Mouse (Mus musculus) mesoderm, embryonic 11.5 days (tissue): Measurements from ENCODE around the gene Paqr8.
"Not testable (repeated sequence)": the region's sequence is repeated elsewhere in the genome, so short reads cannot be mapped to it uniquely, and the experiment has no call there.

Experiments used
- DNase-seq: peaks from one replicate; pipeline ENCODE4 v3.0.0-alpha.2; 2012; ENCODE audit warnings: low read depth, low spot score

Gene Paqr8

GRCm38 (mm10) chr1:20912115-20912514, 21.7 kb downstream of the Paqr8 start:
- DNase-seq, result no peak

- no peak for DNase-seq
Observed at GRCm38 (mm10) chr1:20912527-20913171, 22.2 kb downstream of the Paqr8 start.

GRCm38 (mm10) chr1:20914769-20915168, 24.4 kb downstream of the Paqr8 start:
- DNase-seq, result no peak

DNA sequence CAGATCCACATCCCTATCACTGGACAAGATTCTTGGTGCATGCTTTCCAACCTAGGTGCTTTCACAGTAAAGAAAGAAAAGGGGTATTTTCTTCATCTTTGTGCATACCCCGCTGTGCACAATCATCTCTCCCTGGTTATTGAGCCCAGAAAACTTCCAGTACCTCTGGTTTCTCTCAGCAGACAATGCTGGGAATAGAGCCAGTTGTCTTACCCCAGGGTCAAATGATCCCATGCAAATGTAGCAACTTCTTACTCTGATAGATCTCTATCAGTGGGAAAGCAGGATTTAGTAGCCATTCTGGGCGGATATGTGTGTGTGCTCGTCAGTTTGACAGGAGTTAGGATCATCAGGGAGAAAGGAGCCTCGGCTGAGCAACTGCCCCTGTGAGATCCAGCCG, 25.2 kb downstream of the Paqr8 start:
- no peak for DNase-seq

DNA sequence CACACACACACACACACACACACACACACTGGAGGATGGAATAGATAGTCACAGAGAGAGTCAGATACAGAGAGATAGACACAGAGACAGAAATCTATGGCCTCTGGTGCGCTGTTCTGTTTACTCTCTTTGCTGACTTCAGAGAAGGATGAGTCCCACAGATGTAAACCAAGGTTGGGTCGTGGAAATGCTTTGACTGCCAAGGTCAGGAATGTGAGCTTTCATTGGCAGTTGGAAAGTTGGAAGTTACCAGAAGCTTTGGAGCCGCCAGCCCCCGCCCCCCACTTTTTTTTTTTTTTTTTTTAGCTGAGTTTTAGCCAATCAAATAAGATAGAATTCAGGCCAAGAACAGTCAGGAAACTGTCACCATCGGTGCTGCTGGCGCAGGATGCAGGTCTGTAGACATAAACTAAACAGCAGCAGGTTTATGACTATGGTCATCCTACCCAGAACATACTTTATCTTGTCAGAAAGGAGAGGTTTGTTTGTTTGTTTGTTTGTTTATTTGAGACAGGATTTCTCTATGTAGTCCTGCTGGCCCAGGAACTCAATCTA, 27.2 kb downstream of the Paqr8 start:
- DNase-seq, result no peak

DNA sequence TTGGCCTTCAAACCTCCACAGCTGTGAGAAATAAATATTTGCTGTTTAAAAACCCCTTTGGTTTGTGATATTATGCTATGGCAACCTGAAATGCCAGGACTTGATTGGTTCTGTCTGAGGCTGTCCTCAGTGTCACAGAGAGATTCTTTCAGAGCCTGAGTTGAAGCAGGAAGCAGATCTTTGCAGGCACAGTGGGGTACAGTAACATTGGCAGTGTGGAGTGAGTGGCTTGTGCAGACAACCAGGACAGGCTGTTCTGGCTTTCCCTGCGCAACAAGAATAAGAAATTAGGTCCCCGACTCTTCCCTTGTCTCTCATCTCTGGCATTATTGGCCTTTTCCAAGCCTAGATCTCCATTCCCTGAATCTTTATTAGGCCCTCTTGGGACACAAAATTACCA, 29.3 kb downstream of the Paqr8 start:
- DNase-seq, result no peak

GRCm38 (mm10) chr1:20921081-20921528, 30.7 kb downstream of the Paqr8 start:
- DNase-seq, result no peak

- DNase-seq, result no peak
Observed at GRCm38 (mm10) chr1:20922612-20923399, 32.4 kb downstream of the Paqr8 start.

DNA sequence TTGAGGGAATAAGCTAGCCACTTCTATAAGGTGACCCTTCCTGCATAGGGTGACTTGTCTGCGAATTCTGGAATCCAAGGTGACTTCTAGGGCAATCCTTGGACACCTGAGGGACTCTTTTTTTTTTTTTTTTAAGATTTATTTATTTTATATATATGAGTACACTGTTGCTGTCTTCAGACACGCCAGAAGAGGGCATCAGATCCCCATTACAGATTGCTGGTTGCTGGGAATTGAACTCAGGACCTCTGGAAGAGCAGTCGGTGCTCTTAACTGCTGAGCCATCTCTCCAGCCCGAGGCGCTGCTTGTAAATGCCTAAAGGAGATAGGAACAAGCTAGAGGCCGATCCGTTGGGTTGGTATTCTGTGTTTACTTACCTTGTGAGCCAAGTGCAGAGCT, 34.9 kb downstream of the Paqr8 start:
- not testable (repeated sequence) for DNase-seq

- DNase-seq, result no peak
Observed at GRCm38 (mm10) chr1:20925926-20926325, 35.5 kb downstream of the Paqr8 start.

DNA sequence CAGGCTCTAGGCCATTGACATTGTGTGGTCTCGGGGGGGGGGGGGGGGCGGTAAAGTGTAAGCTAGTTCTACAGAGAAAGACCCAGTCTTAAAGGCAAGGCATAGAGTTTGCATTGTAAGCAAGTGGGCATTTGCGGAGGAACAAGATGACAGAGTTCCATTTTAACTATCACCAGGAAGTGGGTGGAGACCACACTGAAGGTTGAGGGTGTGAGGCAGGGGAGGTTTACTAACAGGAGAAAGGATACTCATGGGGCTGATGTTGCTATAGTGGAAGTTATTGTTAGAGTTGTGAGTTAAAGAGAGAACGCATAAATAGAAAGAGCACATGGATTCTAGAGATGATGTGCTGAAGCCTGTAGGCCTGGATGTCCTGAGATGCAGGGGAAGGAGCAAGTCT, 36.0 kb downstream of the Paqr8 start:
- DNase-seq, result no peak

- DNase-seq, result no peak
Observed at GRCm38 (mm10) chr1:20928487-20928886, 38.1 kb downstream of the Paqr8 start.

GRCm38 (mm10) chr1:20933457-20933856, 43.1 kb downstream of the Paqr8 start:
- DNase-seq, result peak; percentile 72

DNA sequence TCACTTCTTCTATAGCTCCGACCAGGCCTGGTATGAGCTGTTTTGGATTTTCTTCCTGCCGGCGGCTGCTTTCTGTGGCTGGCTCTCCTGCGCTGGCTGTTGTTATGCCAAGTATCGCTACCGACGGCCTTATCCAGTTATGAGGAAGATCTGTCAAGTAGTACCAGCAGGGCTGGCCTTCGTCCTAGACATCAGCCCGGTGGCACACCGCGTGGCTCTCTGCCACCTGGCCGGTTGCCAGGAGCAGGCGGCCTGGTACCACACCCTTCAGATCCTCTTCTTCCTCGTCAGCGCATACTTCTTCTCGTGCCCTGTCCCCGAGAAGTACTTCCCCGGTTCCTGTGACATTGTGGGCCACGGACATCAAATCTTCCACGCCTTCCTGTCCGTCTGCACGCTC, 44.7 kb downstream of the Paqr8 start:
- no peak for DNase-seq

GRCm38 (mm10) chr1:20939046-20939445, 48.6 kb downstream of the Paqr8 start:
- DNase-seq, result peak; percentile 72

DNA sequence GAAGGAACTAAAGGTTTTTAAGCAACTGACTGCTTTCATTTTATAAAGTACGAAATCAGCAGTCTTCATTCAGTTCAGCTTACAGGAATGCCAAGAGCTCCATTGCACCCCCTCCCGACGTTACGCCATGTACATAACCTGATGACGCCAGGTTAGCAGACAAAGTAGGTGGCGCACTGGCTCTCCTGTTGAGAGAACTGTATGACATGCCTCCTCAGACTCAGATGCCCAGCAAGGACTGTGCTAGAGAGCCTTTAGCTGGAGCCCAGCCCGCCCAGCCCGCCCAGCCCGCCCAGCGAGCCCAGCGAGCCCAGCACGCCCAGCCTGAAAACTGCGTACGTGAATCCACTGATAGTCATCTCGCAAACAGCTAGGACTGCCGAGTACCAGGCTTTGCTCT, 49.7 kb downstream of the Paqr8 start:
- DNase-seq, result no peak

DNA sequence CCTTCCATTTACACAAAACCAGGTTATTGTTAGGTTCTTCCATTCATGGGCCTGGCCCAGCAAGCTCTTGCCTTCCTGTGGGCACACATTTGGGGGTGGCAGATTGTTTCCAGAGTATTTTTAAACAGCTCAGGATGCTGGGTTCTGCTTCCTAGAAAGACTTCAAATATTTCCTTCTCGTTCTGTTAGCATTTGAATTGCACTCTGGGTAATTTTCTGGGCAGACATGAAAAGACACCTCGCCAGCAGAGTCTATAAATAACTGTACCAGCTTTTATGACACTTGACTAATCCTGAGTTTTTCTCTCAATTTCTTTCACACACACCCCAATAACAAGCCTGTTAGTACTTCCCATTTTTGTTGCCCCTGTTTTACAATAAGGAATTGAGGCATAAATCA, 50.9 kb downstream of the Paqr8 start:
- no peak for DNase-seq

GRCm38 (mm10) chr1:20941857-20942256, 51.5 kb downstream of the Paqr8 start:
- no peak for DNase-seq

DNA sequence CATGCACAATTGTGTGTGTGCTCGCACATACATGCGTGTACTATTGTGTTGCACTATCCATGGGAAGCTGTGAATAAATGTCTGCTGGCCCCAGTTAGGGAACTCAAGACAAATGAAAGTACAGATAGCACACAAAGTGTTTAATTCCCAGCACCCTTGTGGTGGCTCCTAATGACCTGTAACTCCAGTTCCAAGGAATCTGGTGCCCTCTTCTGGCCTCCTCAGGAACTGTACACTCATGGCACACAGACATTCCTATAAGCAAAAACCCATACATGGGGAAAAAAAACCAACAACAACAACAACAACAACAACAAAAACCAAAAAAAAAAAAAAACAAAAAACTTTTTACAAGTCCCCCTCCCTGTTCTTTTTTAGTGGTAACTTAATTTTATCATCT, 52.6 kb downstream of the Paqr8 start:
- no peak for DNase-seq

DNA sequence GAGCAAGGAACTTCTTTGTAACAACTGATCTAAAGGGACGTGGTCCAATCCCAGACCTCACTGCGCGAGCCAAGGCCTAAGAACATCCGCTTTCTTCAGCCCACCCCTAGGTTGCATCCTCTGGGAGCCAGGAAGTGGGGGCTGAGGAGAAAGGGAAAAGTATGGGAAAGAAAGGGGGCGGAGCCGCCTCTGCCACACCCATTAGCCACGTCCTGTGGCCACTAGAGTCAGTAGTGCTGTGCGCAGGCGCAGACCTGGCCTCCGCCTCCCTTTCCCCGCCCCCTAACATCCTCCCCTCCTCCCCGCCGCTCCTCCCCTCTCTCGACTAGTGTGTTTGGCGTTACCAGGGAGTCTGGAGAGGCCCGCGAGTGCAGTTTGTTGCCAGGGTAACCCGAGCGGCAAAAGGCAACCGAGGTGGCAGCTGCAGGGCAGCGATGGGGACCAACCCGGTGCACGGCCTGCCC, 60.9 kb downstream of the Paqr8 start, which contains the start of gene Efhc1:
TSS of gene Efhc1 (plus strand) at position 327 of the 464 bp plus-strand sequence.
- DNase-seq, result peak; percentile 96

DNA sequence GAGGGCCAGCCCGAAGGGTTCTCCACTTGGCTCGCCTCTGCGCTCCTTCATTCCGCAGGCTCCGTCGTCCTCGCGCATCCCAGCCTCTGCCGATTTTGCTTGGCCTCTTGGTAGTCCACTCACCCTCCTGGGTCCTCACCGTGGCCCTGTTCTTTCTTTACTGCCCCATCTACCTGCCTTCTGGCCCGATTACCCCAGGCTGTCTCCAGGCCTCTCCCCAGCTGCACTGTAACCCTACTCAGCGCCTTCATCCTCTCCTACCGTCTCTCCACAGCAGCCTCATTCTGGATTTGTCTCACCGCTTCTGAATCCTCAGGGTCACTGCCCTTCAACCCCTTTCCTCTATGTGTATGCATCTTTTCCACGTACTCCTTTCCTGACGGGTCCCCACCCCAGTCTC, 61.4 kb downstream of the Paqr8 start:
- DNase-seq, result no peak

- no peak for DNase-seq
Observed at GRCm38 (mm10) chr1:20954876-20955275, 64.5 kb downstream of the Paqr8 start.

DNA sequence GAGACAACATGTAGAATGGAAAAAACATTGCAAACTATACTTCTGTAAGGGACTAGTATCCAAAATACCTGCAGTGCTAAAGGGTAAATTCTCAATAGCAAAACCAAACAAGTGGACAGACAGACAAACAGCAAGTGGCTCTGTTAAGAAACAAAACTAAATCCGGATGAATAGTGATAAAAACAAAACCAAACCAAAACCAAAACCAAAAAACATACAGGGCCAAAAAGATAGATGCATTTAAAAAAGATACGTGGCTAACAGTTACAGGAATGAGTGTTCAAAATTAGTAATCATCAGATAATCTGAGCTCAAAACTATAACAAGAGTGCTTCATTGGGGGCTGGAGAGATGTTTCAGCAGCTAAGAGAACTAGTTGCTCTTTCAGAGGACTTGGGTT, 79.2 kb downstream of the Paqr8 start:
- DNase-seq, result no peak
